Mouse (Mus musculus) right cerebral cortex, postnatal 14 days (tissue): ENCODE results near the gene Nif3l1.
A peak's percentile ranks its signal among the peaks of the same experiment; 100 is the strongest.

Experiments used
- DNase-seq: peaks from one replicate; pipeline ENCODE4 v3.0.0; 2022

The Nif3l1 gene

DNA sequence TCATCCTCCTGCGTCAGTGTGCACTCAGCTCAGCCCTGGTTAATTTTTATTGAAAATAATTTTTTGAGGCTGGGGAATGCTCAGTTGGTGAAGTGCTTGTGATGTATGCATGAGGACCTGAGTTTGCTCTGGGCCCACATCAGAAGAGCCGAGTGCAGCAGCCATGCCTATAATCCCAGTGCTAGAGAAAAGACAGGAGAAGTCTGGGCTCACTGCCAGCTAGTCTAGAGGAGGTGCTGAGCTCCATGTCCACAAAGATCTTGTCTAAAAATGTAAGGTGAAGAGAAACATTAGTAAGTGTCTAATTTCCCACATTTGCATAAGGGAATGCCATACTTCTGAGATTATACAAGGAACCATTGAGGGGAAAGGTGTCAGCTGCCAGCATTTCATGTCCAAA lies 13.9 kb downstream of the Nif3l1 start:
- peak; percentile 29 for DNase-seq

DNA sequence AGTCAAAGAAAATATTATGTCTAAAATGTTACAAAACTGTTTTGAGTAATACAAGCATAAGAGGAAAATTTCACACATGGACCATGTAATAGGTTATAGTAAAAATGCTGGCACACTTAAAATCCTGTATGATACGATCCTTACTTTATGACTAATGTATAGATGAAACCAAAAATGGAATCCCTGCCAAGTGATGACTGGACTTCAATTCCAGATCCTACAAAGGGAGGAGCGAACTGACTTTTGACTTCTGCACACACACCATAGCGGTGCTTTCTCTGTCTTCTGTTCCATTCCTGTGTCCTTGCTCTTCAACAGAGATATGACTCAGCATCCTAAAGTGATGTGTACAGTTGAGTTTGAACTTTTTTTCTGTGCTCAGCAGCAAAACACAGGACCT lies 15.6 kb downstream of the Nif3l1 start:
- no peak for DNase-seq

DNA sequence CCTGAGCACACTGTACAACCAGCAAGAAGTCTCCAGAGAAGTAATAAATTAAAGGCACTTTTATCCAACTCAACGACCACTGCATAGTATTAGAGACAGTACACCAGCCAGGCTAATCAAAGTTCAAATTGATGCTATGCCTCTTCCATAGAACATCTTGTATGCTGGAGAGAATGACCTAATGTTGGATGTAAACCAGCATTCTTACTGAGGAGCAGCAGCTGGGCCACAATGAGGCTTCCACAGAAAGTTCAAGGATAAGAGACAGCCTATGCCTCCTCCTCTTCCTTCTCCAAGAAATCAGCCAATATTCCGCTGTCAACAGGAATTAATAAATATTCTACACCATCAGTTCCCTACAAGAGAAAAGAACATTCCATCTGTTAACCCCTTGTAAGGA lies 19.0 kb downstream of the Nif3l1 start:
- no peak for DNase-seq

DNA sequence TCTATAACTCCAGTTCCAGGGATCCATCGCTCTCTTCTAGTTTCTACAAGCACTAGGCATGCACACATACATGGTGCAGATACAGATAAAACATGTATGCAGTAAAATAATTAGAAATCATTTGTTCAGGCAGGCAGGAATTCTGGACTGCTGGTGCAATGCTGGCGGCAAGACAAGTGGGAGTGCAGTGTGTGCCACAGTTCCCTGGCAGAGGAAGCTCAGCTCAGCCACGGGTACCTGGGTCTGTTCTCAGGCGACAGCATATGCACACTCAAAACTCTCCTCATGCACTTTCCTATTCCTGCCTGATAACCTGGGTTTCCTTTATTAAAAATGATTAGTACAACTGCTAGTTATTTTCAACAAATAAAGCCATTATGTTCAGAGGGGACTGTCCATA lies 20.1 kb downstream of the Nif3l1 start:
- DNase-seq: no peak

DNA sequence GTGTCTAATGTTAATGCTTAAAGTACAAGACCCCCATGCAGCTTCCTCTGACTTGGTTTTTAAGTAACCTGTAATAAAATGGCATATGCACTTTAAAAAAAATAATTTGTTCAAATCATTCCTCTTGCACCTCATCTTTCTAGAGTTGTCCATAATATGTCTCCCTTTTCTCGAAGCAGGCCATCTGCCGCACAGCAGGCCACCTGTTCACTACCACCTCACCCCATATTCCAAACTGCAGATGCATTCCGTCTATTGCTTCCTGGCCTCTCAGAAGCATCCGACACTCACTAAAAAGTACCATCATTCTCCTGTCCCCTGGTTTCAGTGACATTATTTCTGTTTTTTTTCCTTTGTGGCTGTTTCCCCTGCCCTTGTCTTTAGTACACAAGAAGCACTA lies 20.6 kb downstream of the Nif3l1 start:
- no peak for DNase-seq

DNA sequence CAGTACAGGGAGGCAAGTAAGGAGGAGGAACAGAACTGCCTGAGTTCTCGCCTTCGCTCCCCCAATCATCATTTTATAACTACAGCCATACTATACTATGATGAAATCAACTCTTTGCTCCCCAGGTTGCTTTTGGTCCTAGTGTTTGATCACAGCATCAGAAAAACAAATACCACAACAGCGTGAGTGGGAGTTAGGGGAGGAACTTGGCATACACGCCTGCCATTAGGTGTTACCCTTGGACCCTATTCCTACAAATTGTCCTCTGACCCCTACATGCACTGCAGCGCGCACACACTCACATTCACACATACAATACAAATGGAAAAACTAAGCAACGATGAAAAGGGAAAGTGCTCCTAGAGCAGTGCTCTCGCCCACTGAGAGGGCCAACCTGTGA lies 30.7 kb downstream of the Nif3l1 start:
- DNase-seq: no peak

DNA sequence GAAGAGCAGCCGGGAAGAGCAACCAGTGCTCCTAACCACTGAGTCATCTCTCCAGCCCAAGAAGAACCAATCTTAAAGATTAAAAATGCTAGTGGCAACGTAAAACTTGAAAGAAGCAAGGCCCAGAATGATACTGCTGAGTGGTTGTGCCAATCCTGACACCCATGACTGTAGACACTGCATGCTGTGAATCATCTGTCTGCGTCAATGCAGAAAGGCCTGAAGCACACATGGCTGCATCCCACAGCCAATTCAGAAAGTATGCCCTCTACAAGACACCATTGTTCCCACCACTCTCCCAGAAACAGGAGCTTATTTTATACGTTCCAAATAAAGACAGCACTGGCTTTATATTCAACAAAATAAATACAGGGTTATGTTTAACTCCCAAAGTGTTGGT lies 37.7 kb downstream of the Nif3l1 start:
- DNase-seq: no peak

DNA sequence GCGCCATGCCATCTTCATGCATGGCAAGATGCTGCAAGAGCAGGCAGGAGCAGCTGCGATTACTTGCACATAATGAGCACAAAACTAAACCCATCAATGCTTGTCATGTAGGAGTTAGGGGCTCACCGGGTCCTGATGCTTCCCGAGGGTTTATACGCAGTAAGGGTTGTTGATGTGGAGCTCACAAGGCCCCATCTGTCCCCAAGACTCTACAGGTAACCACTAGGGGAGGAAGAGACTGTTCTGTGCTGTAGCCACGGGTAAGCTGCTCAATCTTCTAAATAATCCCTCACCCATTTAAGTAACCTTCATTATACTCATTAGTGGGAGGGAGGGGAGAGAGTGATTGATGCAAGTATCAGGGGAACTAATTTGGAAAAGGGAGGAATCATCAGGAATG lies 50.7 kb downstream of the Nif3l1 start:
- no peak for DNase-seq

DNA sequence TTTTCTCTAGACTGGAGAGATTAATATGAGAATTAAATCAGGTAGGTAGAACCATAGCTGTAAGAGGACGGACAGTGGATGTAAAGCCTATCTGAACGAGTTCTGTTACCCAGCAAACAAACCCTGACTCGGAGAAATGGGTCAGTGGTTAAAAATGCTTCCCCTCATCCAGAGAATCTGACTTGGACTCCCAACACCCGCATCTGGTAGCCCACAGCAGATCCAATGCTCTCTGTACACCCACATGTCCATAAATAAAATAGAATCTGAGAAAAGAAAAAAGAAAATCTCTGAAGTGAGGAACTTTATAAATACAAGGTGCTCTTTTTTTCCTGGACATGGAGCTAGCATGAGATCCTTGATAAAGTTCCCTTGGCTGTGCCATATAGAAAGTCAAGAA lies 52.7 kb downstream of the Nif3l1 start:
- DNase-seq: no peak

DNA sequence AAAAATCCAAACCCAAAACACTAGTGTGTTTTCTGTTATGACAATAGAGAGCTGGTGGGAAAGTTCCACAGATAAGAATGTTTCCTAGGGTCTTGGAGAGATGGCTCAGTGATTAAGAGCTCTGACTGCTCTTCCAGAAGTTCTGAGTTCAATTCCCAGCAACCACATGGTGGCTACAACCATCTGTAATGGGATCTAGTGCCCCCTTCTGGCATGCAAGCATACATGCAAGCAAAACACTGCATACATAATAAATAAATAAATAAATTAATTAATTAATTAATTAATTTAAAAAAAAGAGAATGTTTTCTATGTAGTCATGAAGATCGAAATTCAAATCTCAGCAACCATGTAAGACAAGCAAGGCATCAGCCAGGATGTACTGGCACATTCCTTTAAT lies 53.8 kb downstream of the Nif3l1 start:
- no peak for DNase-seq

DNA sequence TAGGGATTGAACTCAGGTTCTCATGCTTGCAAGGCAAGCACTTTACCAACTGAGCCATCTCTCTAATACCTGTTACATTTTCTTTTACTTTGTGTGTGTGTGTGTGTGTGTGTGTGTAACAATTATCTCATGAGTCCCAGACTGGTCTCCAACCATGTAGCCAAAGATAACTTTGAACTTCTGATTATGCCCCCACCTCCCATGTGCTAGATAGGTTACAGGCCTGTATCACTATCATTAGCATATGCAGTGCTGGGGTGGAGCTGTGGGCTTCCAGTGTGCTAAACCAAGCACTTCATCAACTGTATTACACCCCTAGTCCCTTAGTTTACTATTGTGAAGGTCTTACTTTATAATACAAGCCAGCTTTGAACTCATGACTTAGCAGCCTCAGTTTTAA lies 58.2 kb downstream of the Nif3l1 start:
- DNase-seq: no peak

DNA sequence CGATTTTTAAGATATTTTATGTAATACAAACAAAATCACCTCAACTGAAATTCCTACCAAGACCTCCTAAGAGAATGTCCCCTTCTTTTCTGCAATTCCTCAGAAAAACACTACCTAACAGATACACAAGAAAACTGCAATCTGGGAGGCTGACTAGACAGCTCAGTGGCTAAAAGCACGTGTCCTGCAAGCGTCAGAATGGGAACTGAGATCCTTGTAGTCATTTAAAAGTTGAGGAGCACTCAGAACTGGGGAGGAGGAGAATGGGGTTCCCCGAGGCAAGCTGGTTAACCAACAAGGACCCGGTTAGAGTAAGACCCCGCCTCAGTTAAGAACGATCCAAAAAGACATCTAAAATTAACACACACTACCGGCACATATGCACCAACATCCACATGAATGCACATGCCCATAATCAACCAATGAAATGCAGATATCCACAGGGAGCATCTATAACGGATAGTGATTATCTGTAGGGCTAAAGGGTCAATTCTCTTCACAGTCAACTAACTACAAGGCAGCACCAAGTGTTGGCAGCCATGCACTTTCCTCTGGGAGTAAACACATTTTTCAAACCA lies 58.9 kb downstream of the Nif3l1 start:
- DNase-seq: no peak

DNA sequence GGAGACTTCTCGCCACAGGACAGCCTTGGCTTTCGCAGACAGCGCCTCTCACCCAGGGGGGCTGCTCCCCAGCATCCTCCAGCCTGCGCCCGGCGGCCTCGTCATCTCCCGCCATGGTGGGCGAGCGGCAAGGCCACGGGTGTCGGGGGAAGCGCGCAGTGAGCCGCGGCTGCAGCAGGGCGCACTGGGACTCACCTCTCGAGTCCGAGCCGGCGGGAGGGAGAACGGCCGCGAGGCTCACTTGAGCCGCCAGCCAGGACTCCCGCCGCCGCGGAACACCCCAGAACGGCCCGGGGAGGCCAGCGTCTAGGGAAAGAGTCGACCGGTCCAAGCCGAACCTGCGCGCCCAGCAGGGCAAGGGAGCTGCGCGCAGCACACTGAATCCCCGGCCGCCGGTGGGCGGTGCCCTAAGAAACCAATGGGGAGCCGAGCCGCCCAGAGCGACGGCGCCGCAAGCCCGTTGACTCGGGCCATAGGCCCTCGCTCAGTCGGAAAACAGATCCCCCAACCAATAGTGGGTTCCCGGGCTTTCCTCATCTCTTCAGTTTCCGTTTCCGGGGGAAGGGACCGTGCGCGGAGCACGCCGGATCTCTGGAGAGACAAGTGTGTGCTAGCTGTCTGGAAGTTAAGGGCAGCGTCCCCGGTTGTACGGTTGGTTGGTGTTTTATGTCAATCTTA lies 59.8 kb downstream of the Nif3l1 start, which contains the start of gene Orc2:
TSS of gene Orc2 (minus strand) at position 533 of the 678 bp plus-strand sequence.
- peak; percentile 90 for DNase-seq

DNA sequence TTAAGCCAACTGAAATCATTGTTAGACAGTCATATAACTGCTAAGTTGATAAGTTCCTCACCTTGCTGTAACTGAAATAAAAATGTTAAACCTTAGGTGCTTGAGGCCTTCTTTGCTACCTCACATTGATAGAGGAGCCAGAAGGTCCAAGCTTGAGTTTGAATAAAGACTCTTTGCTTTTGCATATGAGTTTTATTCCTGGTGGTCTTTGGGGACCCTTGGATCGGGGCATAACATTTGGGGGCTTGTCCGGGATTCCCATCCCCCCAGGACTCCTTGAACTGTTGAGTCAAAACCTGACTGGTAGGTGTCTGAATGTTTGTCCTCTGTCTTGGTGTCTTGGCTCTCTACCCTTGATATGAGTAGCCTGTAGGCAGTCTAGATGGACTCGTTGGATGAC lies 62.3 kb downstream of the Nif3l1 start:
- DNase-seq: no peak
